Mouse (Mus musculus) ovary, postnatal 36 days (tissue): ENCODE results near the gene Gstm5.
"Not testable (repeated sequence)": the region's sequence is repeated elsewhere in the genome, so short reads cannot be mapped to it uniquely, and the experiment has no call there.

Experiments
- DNase-seq: peaks from one replicate; pipeline ENCODE4 v3.0.0; 2022; ENCODE audit warnings: low spot score, mixed read lengths

The Gstm5 gene

DNA sequence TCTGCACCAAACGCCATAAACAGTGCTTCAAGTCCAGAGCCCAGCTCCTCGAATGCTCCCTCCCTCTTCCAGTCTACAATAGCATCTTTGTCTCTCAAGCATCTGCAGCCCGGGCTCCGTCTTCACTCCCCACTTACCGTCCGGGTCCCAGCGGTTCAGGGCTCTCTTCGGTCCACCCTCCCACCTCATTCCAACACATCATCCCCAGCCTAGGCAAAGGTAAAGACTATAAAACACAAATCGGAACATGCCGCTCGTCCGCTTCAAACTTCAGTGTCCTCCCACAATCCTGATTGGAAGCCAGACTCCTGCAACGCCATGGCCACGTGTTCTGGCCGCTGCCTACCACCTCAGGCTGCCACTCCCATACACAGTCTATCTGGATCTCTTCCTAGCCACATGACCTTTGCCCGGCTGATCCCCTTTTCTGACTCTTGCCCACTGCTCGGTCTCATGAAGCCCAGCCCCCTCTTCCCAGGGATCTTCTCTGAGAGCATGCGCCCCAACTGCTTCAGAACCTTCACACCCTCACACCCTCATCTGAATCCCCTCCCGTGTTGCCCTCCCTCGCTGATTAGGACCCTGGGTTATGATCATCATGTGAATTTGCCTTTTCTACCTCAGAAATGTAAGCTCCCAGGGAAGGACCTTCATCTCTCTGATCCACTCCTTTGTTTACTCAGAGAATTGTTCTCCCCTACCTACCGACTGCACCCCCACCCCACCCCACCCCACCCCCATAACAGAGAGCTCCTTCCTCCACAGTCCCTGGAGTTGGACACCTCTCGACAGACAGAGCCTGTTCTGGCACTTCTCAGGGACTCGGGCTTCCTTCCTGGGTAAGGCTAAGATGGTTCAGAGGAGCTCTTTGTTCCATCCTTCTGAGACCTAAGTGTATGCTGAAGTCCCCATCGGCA, 22.0 kb upstream of the Gstm5 start:
- DNase-seq: no peak

DNA sequence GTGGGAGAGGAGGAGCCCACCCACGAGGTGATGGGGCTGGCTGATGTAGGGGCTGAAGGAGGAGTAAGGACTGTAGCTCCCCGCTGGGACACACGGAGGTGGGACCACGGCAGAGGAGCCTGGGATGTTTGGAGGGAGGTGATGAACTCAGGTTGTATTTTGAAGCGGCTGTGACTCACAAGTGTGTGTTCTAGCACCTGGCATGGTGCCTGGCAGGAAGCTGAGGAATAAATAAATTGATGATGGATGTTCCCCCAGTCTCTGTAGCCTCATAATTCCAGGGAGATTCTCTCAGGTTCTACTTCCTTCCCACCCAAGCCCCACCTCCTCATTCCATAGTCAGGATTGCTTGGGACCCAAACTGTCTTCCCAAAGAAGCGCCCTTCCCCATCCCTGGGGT, 20.4 kb upstream of the Gstm5 start:
- DNase-seq: no peak

DNA sequence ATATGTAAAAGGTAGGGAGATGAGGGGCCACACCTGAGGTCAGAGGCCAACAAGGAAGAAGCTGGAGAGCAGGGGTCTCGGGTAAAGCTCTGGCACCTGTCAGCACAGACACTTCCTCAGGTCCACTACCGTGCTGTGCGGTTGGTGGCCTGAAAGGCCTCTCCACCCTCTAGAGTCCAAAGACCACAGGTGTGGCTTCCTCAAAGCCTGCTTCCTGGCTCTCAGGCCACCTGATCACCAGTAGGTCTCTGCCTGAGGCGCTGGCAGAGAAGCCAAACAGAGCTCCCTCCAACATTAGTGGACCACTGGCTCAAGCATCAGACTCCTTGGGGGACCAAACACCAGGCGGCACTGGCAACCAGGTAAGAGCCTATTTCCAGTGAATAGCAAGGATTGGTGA, 18.6 kb upstream of the Gstm5 start, which contains the start of gene Eps8l3:
Eps8l3 (plus strand) TSS at position 225 of the 400 bp plus-strand sequence.
- no peak for DNase-seq

DNA sequence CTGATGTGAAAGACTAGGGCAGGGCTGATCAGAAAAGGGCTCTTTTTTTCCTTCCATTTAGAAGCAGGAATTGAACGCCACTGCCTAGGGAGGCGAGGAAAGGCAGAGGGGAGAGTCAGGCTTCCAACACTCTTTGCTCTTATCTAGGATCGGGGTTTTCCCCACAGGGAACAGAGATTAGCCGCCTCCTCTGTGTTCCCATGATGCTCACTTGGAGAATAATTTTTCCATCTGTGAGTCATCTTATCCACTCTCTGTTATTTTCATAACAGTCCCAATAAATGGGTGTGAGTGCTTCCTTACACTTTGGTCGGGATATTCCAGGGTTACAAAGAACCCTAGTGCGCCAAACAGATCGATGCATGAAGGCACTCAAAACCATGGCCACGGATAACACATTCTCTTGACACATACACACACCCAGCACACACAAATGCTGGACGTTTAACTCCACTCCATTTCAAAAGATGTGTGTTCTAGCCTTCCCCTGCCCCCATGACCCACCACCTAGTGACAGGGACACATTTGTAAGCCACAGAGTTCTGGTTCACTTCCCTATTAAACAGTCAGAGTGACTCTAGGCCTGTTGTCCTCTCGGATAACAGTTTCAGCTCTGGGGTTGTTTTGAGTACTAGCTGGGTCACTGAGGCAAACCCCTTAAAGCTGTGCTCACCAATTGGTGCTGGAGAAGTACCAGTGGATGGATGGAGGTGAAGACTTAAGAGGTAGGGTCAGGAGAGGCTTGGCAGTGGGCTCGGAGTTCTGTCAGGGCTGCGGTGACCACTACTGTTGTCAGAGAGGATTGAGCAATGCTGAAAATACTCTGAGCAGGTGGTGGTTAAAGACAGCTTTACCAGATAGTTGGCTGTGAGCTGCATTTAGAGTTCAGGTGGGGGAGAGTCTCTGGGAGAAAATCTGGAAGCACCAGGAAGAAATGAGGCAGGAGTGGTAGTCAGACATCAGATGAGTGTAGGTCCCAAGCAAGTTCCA, 17.6 kb upstream of the Gstm5 start:
- DNase-seq: no peak

DNA sequence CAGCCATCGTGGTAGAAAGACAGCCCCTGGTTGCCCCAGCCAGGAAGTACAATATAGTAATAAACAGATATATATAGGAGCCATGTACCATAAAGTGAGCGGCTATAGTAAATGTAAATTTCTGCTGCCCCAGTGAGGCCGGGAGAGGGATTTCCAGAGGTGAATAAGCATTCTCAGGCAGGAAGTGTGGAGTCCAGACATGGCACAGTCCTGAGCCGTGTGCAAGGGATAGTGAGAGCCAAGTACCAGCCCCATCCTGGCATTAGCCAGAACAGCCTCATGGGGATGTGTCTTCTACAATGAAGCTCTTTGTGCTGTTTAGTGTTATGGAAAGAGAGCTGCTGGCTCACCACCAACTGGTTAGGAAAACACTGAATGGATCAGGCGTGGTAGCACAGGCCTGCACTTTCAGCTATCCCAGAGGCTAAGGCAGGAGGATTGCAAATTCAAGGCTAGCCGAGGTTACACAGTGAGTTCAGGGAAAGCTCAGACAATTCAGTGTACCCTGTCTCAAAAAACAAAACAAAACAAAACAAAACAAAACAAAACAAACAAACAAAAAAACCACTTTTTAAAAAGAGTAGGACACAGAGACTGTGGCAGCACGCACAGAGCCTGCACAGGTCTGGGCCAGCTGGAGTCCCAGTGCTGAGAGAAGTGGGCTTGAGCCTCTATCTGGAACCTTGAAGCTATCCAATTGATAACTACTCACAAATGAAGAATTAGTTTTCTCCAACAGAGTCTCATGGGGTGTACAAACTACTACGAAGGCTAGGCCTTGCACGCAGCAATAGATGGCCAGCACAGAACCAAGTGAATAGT, 7.7 kb upstream of the Gstm5 start:
- no peak for DNase-seq

DNA sequence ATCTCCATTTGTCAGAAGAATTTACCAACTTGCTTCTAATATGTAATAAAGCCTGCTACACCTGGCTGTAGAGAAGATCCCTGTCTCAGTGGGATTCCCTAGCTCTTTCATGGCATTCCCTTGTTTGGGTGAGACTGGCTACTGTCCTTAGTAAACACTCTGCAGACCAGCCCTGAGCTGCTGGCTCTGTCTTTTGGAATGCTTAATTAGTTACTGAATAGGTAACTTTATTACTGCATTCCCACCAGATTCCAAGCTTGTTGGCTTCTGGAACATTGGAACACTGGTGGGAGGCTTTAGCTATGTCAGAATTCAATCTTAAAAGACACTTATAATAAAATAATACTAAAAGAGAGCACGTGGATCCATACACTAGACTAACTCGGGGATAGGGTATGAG, 6.4 kb upstream of the Gstm5 start:
- not testable (repeated sequence) for DNase-seq

DNA sequence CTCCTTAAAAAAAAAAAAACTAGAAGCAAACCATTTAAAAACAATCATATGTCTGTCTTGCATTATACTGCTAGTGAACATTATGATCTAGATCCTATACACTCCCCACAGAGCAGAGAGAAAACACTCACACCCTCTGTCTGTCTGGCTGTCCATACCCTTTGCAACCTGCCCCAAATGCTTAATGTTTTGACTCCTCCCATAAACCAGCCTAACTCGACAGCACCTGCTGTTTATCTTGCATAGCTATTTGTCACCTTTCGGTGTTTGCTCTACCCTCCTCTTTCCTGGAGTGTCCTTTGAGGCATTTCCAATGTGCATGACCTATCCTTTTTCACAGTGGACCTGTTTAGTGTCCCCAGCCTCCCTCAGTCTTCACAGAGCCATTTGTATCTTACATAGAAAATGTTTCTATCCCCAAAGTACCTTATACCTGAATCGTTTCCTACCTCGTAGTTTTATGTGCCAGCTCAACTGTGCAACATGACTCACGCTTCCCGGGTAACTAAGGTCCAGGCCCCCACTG, 364 bp upstream of the Gstm5 start:
- no peak for DNase-seq

DNA sequence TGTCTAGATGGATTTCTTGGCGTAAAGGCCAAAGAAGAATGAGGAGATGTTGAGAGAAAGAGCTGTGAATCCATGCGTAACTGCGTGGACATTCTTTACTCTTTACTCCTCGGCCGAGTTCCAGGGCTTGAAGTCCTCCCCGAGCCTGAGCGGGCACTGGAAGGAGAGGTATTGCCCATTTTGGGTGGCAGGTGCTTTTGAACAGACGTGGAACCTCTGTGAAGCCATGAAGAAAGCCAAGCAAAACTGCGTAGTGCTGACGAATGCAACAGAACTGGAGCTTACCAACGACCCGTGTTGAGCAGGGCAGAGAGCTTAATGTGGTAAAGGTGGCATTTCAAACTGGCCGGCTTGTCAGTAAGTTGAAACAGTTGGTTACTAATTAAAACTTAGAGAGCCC, 3.1 kb downstream of the Gstm5 start:
- no peak for DNase-seq

DNA sequence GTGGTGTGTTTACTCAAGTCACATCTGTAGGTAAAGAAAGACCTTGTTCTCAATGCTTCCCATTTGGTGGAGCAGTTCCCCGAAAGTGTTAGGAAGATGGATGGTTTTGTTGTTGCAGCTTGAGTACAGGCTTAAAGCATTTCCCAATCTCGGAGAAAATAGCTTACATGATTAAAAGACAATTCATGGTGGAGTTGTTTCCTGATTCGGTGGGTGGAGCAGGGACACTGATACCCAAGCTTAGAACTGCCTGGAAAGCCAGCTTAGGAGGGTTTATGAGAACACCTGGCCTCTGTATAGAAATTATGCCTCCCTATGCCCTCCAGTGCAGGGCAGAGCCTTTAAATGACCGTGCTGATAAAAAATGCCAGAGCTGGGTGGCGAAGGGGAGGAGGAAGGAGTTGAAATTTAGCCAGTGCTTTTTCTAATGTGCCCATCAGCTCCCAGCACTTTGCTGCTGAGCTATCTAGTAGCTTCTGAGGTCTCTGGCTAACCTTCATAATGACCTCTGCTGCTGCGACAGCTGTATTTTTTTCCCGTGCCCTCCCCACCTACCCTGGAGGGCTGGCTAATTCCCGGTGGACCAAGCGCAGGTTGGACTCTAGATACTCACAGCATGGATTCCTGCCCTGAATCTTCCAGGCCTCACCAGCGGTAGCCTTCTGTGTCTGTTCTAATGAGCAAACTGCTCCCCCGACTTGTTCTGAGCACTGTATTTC, 5.5 kb downstream of the Gstm5 start:
- DNase-seq: no peak

DNA sequence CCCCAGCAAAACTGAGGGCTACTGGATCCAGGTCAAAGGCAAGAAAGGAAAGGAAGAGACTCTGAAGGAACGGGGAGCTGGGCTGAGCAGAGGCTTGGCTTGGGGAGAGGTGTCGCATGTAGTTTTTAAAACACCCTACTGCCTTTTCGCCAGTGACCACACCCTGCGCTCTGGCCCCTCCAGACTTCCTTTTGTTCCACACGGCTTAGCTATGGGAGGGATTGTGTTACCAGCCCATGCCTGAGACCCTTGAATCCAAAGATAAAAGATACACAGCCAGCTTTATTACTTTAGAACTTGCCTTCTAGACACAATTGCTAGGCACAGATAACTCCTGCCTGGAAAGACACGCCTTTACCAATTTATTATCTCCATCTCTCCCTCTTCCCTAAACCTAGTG, 10.3 kb downstream of the Gstm5 start:
- no peak for DNase-seq

DNA sequence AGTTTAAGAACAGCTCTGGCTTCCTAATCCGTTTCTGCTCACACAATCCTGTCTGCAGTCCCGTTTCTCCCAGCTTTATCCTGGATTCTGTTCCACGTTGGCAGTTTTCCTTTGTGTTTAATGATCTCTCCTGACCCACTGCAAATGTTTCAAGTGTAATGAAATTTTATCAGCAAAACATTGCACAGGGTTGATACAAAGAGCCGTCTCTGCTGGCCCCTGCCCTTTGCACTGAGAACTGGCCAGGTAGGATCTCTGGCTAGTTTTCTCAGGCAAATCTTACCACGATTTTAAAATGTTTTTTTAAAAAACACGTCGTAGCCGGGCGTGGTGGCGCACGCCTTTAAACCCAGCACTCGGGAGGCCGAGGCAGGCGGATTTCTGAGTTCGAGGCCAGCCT, 21.1 kb downstream of the Gstm5 start:
- DNase-seq: no peak

DNA sequence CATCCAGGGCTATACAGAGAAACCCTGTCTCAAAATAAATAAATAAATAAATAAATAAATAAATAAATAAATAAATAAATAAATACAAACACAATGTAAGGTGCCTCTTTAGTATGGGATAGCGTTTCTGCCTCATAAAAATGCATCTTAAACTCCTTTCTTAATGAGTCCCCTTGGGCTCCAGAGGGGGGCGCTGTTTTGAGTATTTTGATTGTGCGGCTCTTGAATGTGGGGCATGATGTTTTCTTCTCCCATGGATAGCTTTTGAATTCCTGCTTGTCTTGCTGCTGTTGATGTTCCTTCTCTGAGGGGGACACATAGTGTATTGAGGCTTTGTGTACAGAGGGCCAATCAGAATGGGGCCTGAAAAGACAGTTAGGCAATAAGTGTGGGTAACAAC, 21.5 kb downstream of the Gstm5 start:
- DNase-seq: no peak

DNA sequence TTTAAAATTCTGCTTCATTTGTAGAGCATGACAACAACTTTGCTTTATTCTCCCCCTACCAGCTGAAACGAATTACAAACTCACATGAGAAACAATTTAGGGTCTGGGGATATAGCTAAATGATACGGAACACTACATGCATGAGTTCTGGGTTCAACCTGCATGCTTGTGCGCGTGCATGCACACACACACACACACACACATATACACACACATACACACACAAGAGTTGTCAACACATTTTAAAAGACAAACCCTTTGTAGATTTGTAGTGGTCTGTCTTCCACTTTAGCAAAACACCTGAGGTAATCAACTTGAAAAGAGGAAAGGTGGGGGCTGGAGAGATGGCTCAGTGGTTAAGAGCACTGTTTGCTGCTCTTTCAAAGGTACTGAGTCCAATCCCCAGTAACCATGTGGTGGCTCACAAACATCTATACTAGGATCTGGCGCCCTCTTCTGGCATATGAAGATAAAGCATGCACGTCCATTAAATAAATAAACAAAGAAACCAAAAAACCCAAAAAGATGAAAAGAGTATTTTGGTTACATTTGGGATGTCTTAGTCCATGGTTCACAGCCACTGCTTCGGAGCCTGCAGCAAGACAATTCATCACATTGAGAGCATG, 22.3 kb downstream of the Gstm5 start:
- DNase-seq: no peak

DNA sequence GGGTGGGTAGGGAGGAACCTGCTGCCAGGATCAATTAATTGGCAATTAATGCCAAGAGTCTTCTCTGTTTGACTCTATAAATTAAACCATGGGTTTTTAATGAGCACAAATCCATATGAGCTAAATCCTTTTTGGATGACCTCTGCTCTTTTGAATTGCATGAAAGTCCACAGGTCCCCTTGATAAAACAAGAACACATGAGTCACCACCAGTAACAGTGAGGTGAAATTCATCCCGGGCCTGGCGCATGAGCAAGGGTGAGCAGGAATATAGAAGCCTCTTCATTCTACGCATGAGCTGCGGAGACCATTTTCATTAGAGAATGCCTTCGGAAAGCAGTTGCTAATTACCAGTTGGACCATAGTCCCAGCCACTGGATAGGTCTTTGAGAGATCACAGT, 24.7 kb downstream of the Gstm5 start:
- no peak for DNase-seq

DNA sequence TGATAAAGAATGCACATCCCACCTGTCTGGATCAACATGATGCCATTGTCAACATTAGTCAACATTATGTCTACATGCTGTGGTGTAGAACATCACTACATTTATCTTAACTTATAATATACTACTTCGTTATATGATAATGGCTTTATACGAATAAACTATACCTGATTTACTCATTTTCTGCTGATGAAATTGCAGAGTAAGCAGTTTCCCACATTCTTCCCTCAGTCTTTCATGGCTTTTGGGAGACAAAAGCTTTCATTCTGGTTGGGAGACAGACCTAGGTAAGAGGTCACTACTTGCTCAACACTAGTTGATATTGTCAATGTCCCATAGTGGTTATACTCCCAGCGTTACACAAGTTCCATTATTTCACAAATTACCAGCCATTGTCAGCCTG, 29.7 kb downstream of the Gstm5 start:
- no peak for DNase-seq

DNA sequence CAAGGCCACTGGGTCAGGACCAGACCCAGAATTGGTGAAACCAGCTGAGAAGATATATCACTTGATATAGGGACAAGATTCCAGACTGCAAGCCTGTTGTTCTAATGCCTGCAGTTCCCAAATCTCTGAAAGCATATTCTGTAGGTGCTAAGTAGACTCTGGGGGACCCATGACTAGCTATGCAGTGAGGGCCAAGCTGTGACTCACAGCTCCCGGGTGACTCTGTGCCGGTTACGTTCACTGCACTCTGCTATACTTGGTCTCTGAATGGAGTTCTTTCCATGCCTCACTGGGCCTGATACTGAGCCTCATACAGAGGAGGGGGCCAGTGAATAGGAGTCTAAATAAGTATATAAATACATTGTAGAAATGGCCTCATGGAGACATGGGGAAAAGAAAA, 32.2 kb downstream of the Gstm5 start:
- DNase-seq: no peak

DNA sequence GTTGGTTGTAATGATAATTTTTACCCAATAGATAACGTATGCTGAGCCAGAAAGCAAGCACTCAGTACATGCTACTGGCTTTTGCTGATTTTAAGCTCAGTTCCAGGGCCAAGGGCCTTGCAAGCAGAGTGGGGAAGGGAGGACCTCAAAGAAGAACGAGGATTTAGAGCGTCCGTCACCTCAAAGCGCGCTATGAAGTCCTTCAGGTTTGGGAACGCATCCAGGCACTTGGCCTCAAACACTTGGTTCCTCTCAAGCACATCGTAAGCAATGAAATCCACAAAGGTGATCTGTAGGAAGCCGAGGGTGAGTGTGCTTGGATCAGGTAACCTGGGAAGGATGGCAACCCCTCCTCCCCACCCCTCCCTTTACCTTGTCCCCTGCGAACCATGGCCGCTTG, 33.1 kb downstream of the Gstm5 start:
- no peak for DNase-seq

DNA sequence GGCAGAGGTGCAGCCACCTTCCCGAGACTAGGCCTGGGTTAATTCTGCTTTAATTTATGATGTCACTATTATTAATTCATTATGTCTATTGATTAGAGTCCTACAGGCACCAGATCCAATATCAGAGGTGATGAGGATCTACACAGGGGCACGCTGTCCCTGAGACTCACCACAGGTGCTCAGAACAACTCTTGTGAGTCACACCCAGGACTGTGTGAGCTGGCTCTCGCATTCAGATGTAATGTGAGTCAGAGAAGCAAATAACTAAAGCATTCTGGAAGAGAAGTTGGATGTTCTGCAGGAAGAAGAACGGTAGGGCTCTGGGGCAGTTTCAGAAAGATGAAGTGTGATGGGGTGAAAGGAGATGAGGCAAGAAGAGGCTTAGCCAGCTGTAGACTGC, 33.6 kb downstream of the Gstm5 start:
- DNase-seq: no peak

DNA sequence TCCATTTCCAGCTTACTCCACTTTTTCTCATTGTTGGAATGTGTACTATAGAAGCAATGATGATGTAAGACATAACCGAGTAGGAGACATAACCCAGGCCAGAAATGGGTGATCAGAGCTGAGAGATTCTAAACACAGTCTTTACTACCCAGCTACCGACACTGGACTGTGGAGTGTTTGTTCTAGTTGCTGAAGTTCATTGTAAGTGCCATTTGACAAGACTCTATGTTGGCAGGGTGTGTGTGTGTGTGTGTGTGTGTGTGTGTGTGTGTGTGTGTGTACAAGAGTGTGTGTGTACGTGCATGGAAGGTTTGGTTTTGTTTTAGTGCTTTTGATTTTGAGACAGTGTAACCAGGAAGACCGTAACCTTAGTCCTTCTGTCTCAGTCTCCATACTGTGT, 34.1 kb downstream of the Gstm5 start:
- no peak for DNase-seq

DNA sequence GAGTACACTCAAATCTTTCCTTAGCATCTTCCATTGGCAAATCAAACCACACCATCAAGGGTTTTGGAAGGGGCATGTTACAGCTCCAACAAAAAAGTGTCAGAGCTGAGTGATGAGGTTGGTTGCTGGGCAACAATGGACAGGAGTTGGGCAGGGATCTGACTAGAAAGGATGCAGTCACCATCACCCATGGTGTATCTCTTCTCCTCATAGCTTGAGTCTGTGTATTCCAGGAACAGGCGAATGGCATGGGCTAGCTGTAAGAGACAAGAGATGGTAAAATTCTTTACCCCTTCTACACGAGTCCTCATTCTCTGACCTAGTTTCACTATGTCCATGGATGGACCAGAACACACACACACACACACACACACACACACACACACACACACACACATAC, 35.5 kb downstream of the Gstm5 start:
- DNase-seq: no peak

DNA sequence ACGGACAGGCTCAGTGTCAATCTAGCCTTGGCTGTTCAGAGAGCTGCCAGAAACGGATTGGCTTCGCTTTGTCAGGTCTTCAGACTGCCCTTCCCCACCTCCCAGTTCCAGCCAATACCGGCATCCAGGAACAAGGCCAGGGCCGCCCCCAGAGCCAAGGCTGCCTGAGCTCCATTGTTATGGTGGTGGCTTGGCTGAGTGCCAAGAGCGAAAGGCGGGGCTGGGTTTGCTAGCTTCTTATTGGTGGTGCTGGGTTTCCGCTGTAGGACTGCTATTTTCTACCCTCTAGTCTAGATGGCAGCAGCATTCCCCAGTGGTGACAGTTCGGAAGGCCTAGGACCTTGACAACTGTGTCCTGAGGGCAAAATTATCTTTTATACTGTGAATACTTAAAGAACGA, 36.0 kb downstream of the Gstm5 start, which contains the start of gene Gstm7:
Gstm7 (minus strand) TSS at position 148 of the 400 bp plus-strand sequence.
- peak; percentile 98 for DNase-seq
